Mouse (Mus musculus) ES-Bruce4 (cell line): ENCODE data around the gene Klhl35. TPM values are rescaled to one million over a fixed set of nuclear protein-coding genes. Genes with fewer than 3 reads are reported as not detected.

ENCODE experiments used
- H3K27ac ChIP-seq: 2 replicates; pipeline ENCODE4 v1.5.1; 2012; ENCODE audit warnings: low read length, inconsistent platforms; ENCODE audit not compliant: insufficient read depth
- H3K27me3 ChIP-seq: 2 replicates; pipeline ENCODE4 v1.6.1; 2012; ENCODE audit warnings: mild to moderate bottlenecking, low read length, inconsistent platforms; ENCODE audit not compliant: control insufficient read depth, poor library complexity, insufficient read depth, severe bottlenecking
- H3K36me3 ChIP-seq: 2 replicates; pipeline ENCODE4 v1.6.1; 2012; ENCODE audit warnings: inconsistent platforms, mild to moderate bottlenecking, low read length, moderate library complexity; ENCODE audit not compliant: control insufficient read depth, poor library complexity, insufficient read depth, severe bottlenecking
- H3K4me1 ChIP-seq: one replicate; pipeline ENCODE4 v1.8.1; 2011; ENCODE audit warnings: low read length; ENCODE audit not compliant: control insufficient read depth, insufficient read depth
- H3K4me3 ChIP-seq: 2 replicates; pipeline ENCODE4 v1.5.1; 2011; ENCODE audit warnings: low read depth, mild to moderate bottlenecking, low read length
- H3K9ac ChIP-seq: 2 replicates; pipeline ENCODE4 v1.6.1; 2012; ENCODE audit warnings: low read depth, mild to moderate bottlenecking, inconsistent platforms; ENCODE audit not compliant: poor library complexity, severe bottlenecking
- H3K9me3 ChIP-seq: replicated peaks from 2 replicates; pipeline ENCODE4 v1.6.1; 2012; ENCODE audit warnings: mild to moderate bottlenecking, low read length, inconsistent platforms; ENCODE audit not compliant: control insufficient read depth, poor library complexity, insufficient read depth, severe bottlenecking
- CTCF ChIP-seq: IDR thresholded peaks from one replicate; pipeline ENCODE4 v1.8.1; 2011; ENCODE audit warnings: low read depth, low read length
- EP300 ChIP-seq: IDR thresholded peaks from 2 replicates; pipeline ENCODE4 v1.6.1; 2011; ENCODE audit warnings: low read depth, low read length; ENCODE audit not compliant: insufficient read depth
- POLR2A ChIP-seq: IDR thresholded peaks from one replicate; pipeline ENCODE4 v1.8.1; 2011; ENCODE audit warnings: low read length; ENCODE audit not compliant: insufficient read depth
- polyA plus RNA-seq: library from polyadenylated mRNA; stranded (reverse); fragments of >200 nt; gene quantifications from 2 replicates; pipeline ENCODE4 v1.2.4, GENCODE M21; 2011; ENCODE audit warnings: low read depth; ENCODE audit not compliant: missing spikeins, insufficient read depth, insufficient read length

Gene Klhl35
- polyA plus RNA-seq, 1 experiment, result not detected

DNA sequence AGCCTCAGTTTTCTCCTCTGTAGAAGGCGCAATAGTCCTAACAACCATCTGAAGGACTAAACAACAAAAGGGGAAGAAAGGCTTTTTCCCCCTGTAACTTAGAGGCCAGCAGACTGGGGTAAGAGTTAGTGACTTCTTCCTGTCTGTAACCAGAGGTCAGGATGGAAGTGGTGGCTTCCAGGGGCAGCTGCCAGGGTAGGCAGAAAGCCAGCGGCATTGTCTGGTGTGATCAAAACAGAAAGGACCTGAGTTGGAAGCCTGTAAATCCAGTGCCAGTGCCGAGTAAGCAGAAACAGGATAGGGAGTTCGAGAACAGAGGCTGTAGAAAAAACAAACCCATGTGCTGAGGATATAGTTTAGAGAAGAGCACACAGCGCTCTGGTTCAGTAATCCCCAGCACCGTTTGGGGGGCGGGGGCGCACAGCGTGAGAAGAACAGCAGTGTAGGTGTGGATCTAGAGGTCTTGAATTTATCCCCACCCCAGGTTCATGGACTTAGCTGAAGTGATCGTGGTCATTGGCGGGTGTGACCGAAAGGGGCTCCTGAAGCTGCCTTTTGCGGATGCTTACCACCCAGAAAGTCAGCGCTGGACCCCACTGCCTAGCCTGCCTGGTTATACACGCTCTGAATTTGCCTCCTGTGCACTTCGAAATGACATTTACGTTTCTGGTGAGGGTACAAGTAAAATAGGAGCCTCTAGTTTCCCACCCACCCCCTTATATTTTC lies 4.0 kb downstream of the Klhl35 start:
- Histone ChIP-seq H3K27me3 (no peaks in the 10 kb centered on the region), H3K4me3 (no peak overlapping the region), H3K4me1 (peaks cover 1% of the 10 kb centered on the region), H3K27ac (no peak overlapping the region), H3K9me3 (no peaks in the 10 kb centered on the region), H3K36me3 (no peaks in the 10 kb centered on the region), H3K9ac (no peak overlapping the region)
- TF ChIP-seq POLR2A (no peak), CTCF (no peak), EP300 (no peak)

DNA sequence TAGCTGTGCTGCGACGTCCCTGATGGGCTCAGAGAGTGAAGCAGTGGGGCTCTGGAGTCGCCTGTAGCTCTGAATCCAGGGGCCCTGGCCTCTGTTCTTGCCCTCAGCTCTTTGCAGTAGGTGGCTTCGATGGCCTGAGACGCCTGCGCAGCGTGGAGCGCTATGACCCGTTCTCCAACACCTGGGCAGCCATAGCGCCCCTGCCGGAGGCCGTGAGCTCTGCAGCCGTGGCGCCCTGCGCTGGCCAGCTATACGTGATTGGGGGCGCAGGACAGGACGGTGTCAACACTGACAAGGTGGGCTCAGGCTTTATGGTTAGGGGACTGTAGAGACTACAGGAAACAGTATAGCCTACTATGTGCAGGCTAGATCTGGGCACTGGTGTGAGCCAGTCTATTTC lies 5.8 kb downstream of the Klhl35 start:
- H3K27me3 ChIP-seq, result no peaks in the 10 kb centered on the region
- H3K36me3 ChIP-seq, result peaks cover 5% of the 10 kb centered on the region
- peaks cover 1% of the 10 kb centered on the region for H3K4me1 ChIP-seq
- no peak overlapping the region for H3K4me3 ChIP-seq
- H3K9ac ChIP-seq, result no peak overlapping the region
- H3K27ac ChIP-seq, result no peak overlapping the region
- no peaks in the 10 kb centered on the region for H3K9me3 ChIP-seq
- TF ChIP-seq POLR2A (no peak), CTCF (peak; percentile 92)

DNA sequence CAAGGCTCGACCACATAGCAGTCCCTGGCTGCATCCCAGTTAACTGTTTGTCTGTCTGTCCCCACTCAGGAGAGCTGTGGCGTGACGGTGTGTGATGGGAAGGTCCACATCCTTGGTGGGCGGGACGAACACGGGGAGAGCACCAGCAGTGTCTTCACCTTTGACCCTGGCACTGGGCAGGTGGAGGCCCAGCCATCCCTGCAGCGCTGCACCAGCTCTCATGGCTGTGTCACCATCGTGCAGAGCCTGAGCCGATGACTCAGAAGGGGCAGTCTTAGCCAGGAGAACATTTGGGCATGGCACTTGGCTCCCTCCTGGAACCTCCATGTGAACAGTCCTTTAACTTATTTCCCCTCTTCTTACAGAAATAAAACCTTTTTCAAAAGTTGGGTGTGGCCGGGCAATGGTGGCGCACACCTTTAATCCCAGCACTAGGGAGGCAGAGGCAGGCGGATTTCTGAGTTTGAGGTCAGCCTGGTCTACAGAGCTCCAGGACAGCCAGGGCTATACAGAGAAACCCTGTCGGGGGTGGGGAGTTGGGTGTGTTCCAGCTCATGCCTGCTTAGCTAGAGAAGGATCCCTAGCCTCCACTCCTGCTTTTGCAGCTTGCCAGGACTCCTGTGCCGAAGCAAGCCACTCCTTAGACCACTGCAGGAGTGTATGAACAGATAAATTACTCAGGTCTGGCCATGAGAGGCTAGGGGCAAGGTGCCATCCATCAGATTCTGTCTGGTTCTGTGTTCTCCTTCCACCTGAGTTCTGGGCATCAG lies 8.0 kb downstream of the Klhl35 start:
- Histone ChIP-seq H3K27me3 (no peaks in the 10 kb centered on the region), H3K4me1 (no peaks in the 10 kb centered on the region), H3K27ac (no peak overlapping the region), H3K36me3 (peaks cover 27% of the 10 kb centered on the region), H3K4me3 (no peak overlapping the region), H3K9ac (no peak overlapping the region), H3K9me3 (no peaks in the 10 kb centered on the region)
- TF ChIP-seq EP300, result no peak
- no peak for TF ChIP-seq CTCF
- TF ChIP-seq POLR2A, result no peak

GRCm38 (mm10) chr7:99474836-99475561 lies 9.2 kb downstream of the Klhl35 start:
- Histone ChIP-seq H3K4me1 (no peaks in the 10 kb centered on the region), H3K9ac (no peak overlapping the region), H3K36me3 (peaks cover 39% of the 10 kb centered on the region), H3K9me3 (no peaks in the 10 kb centered on the region), H3K27me3 (no peaks in the 10 kb centered on the region), H3K27ac (no peak overlapping the region), H3K4me3 (no peak overlapping the region)
- TF ChIP-seq POLR2A, result no peak
- TF ChIP-seq CTCF, result no peak
- no peak for TF ChIP-seq EP300

- Histone ChIP-seq H3K9me3 (no peaks in the 10 kb centered on the region), H3K27me3 (no peaks in the 10 kb centered on the region), H3K27ac (no peak overlapping the region), H3K36me3 (peaks cover 44% of the 10 kb centered on the region), H3K9ac (no peak overlapping the region), H3K4me3 (no peak overlapping the region), H3K4me1 (no peaks in the 10 kb centered on the region)
- TF ChIP-seq CTCF (no peak), POLR2A (no peak), EP300 (no peak)
Observed at GRCm38 (mm10) chr7:99475562-99475911, 9.7 kb downstream of the Klhl35 start.
